Mouse (Mus musculus) C2C12 (cell line): ENCODE data around the gene Hmbs.
A peak's percentile ranks its signal among the peaks of the same experiment; 100 is the strongest.

ENCODE experiments used
- CTCF ChIP-seq: IDR thresholded peaks from one replicate; pipeline ENCODE4 v1.5.1; 2011; ENCODE audit not compliant: control insufficient read depth, insufficient read depth, insufficient read length
- MYOG ChIP-seq: IDR thresholded peaks from one replicate; pipeline ENCODE4 v1.6.1; 2011; ENCODE audit not compliant: control insufficient read depth, insufficient read length; ENCODE audit errors: extremely low read depth
- USF1 ChIP-seq: IDR thresholded peaks from one replicate; pipeline ENCODE4 v1.6.1; 2011; ENCODE audit warnings: low read depth, mild to moderate bottlenecking, control low read depth, moderate library complexity

DNA sequence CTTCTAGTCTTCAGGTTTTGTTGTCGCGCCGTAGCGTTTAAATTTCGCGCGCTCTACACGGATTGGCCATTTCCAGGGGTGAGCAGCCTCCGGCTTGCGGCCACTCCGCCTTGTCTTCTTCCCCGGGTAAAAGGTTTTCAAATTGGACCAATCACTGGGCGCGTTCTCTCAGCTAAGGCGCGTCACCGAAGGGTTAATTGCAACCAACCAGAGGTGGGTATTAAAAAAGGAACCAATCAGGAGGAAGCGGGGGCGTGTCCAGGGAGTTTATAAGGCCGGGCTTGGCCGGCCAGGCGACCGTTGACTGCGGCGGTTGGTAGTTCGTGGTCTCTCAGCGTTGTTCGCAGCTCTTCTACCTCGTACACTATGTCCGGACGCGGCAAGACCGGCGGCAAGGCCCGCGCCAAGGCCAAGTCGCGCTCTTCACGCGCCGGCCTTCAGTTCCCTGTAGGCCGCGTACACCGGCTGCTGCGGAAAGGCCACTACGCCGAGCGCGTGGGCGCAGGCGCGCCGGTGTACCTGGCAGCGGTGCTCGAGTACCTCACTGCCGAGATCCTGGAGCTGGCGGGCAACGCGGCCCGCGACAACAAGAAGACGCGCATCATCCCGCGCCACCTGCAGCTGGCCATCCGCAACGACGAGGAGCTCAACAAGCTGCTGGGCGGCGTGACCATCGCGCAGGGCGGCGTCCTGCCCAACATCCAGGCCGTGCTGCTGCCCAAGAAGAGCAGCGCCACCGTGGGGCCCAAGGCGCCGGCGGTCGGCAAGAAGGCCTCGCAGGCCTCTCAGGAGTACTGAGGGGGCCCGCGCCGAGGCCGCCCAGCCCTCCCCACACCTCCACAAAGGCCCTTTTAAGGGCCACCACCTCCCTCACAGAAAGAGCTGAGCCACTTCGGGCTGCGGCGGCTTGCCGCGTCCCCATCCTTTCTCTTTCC lies 9.4 kb downstream of the Hmbs start, which contains the start of gene H2afx:
- TF ChIP-seq CTCF (peak; percentile 57), MYOG (no peak), USF1 (no peak)
